Mouse (Mus musculus) T-helper 1 cell (primary cell): ENCODE data around the gene Actn1.

Source experiments
- in situ Hi-C: fragments of 300-600 bp; cut with MboI, MseI; formaldehyde crosslinking; loops from one replicate; pipeline ENCODE4 v1.15.1; 2025; ENCODE audit warnings: high pct_unique_total_duplicates

Gene Actn1

DNA sequence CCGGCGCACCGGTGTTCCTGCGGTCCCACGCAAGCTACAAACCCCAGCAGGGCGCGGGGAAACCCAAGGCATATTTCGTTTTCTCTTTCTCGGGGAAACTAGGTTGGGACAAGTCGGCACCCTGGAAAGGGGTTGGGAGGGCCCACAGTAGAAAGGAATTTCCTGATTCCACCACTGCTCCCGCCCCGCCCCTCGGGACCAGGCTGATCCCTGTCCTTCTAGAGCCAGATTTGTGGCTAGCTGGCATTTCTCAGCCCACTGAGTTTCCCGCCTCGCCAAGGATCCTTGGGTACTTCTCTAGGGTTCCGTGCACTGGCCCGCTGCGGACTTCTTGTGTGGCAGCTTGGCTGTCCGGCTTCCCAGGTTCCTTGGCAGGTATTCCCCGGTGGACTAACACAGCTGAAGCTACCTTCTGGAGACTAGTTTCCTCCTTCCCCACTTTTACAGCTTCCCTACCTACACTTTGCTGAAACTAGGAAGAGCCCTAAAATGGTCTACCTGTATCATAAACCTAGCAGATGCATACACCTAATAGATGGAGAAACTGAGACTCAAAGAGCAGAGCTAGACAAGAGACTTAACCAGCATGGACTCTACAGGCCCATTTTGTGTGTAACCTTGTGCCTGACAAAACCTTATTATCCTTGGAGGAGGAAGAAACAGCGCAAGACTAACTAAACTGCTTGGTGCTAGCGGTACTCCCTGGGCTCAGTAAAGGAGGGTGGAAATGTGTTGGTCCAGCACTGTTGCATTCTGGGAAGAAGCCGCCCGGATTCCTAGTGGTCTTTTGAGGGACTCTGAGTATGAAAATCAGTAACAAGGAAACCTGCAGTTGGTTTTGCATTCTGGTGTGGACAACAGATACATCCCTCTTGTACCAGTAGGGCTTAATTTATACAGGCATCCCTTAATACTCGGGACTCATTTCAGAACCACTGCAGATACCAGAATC is 849 bp upstream of the Actn1 start:
- in situ Hi-C loops: loop anchor here (10.0 kb wide), 1 partner anchor 1704 kb away; no protein-coding TSS in a partner anchor

- in situ Hi-C loops: loop anchor here (10.0 kb wide), 1 partner anchor 1705 kb away; no protein-coding TSS in a partner anchor
Observed at GRCm38 (mm10) chr12:80259216-80260055, 735 bp downstream of the Actn1 start.

- in situ Hi-C loops: no loop called here
Observed at GRCm38 (mm10) chr12:80258520-80259215, 1.5 kb downstream of the Actn1 start.

- in situ Hi-C loops: no loop called here
Observed at GRCm38 (mm10) chr12:80251978-80252377, 8.2 kb downstream of the Actn1 start.

GRCm38 (mm10) chr12:80251554-80251953 is 8.6 kb downstream of the Actn1 start:
- in situ Hi-C loops: no loop called here

DNA sequence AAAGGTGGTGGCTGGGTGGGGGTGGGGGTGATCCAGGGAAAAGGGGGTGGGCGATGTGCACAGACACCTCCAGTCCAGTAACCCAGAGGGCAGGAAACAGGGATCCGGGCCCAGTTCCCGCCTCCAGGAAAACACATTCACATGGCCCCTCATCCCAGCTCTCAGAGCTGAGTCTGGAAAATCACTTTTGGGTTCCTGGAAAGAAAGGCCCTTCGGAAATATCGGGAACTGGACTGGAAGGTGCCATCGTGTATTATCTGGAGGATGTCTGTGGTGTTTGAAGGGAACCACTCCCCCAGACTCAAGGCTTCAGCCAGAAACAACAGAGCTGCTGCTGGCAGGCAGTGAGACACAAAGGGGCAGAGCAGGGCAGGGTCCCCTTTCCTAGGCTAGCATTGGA is 10.6 kb downstream of the Actn1 start:
- in situ Hi-C loops: no loop called here

GRCm38 (mm10) chr12:80247067-80247466 is 13.1 kb downstream of the Actn1 start:
- in situ Hi-C loops: no loop called here

GRCm38 (mm10) chr12:80246505-80246904 is 13.7 kb downstream of the Actn1 start:
- in situ Hi-C loops: no loop called here

DNA sequence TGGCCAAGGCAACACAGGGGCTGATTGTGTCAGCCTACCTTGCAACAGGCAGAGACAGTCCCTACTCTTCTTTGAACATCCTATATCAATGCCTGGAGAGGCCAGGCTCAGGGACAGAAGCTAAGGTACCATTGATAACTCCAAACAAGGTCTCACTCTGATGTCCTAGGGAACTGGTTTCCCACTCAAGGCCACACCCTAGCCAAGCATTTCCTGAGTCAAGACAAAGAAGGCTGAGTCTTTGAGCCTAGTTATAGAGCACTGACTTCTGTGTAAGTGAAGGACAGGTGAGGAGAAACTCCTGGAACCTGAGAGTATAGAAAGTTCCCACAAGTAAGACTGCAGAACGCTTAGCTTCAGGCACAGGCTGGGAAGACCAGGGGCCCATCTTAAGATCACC is 15.4 kb downstream of the Actn1 start:
- in situ Hi-C loops: no loop called here

DNA sequence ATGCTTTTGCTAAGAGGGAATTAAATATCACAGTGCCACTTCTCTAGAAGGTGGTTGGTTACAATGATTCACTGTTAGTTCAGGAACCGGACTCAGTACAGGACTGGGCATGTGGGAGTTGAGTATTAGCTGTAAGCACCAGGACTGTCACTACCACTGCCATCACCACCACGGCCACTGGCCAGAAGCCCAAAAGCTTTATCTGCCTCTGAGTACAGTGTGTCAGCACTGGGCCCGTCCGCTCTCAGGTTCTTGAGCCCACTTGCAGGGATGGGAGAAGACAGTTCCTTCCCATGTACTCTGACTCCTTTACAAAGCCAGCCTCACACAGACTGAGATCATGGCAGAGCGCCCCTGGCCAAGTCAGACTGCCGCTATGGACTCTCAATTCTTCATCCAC is 16.0 kb downstream of the Actn1 start:
- in situ Hi-C loops: no loop called here

GRCm38 (mm10) chr12:80243335-80243734 is 16.8 kb downstream of the Actn1 start:
- in situ Hi-C loops: no loop called here

- in situ Hi-C loops: no loop called here
Observed at GRCm38 (mm10) chr12:80239445-80239844, 20.7 kb downstream of the Actn1 start.

DNA sequence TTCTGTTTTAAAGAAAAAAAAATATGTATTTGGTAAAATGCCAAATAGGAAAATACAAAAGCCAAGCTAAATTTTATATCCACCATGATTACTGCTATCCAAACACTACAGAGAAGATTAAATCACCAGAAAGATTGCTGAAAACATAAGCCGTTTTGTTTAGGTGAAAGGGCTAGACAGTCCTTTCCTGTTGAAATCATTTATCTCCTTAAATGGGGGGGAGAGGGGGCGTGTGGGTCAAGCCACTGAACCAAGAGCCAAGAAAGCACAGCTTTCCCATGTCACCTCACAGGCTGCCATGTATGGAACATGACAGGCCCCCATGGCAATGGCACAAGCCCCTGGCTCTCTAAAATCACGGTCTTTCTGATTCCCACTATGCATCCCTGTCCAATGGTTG is 21.6 kb downstream of the Actn1 start:
- in situ Hi-C loops: no loop called here

- in situ Hi-C loops: no loop called here
Observed at GRCm38 (mm10) chr12:80235295-80235694, 24.9 kb downstream of the Actn1 start.

DNA sequence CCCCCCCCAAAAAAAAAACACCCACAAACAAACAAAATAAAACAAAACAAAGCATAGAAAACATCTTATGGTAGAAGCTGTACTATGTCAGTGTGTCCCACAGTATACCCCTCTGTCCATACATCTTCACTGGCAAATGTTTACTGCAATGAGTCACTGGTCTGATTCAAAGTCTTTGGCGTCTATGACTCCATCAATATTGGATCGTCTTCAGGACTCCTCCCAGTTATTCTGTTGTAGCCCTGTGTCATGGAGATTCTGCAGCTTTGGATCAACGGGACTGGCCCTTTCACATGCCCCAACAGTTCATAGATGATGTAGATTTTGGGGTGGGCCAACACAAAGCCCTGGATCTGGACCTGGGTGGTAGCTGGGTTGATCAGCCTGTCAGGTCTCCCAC is 25.9 kb downstream of the Actn1 start:
- in situ Hi-C loops: no loop called here

DNA sequence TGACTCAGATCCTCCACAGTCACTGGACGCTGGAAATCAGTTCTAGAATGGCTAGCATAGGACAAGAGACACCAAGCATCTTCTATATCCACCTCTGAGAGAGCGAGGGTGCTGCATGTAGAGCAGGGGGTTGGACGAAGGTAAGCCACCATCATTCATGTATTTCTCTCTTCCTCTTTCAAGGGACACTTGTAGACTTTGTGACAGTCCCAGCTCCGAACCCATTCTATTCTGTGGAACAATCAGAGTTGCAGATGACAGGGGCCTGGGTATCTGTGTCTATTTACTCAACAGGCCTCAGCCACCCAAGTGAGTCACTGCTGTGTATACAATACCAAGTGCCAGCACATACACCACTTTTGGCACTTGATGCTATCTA is 27.3 kb downstream of the Actn1 start:
- in situ Hi-C loops: no loop called here

- in situ Hi-C loops: no loop called here
Observed at GRCm38 (mm10) chr12:80232076-80232839, 27.9 kb downstream of the Actn1 start.

DNA sequence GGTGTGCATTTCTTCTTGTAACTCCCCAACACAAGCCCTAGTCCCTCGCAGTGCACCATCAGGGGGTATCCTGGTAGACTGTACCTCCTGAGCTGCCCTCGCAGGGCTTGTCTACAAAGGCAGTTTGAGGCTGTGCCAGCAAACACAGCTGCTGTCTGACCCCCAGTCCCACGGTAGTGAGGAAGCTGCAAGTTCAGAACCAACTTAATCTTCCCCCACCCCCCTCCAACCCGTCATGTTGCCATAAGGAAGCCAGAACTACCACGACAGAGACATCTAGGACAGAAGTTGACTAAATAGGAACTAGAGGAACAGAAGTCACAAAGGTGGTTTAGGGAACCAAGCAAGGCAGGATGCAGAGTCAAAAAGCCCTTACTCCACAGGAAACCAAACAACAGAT is 28.9 kb downstream of the Actn1 start:
- in situ Hi-C loops: no loop called here

GRCm38 (mm10) chr12:80230854-80231253 is 29.3 kb downstream of the Actn1 start:
- in situ Hi-C loops: no loop called here

- in situ Hi-C loops: no loop called here
Observed at GRCm38 (mm10) chr12:80230111-80230700, 30.0 kb downstream of the Actn1 start.
